Mouse (Mus musculus): Measurements from ENCODE around the gene Hoxd1. TPM values are rescaled to one million over a fixed set of nuclear protein-coding genes. Genes with fewer than 3 reads are reported as not detected.

The Hoxd1 gene
- polyA plus RNA-seq, 1 experiment from 2014 or later = 0.11 TPM

- Histone ChIP-seq H3K36me3 (ENCODE audit: control insufficient read depth, insufficient read depth, low read length) (no peaks in the 10 kb centered on the region), H3K27me3 (replicated peaks; ENCODE audit: control insufficient read depth, insufficient read depth, low read length) (peaks cover 75% of the 10 kb centered on the region), H3K9ac (ENCODE audit: low read depth, low read length) (0 out of 2 replicates have a peak overlapping the region, but pooled peaks have one; percentile 9), H3K27ac (ENCODE audit: low read length) (no peak overlapping the region; the same call in none of the 2 replicates), H3K4me3 (ENCODE audit: low read length) (peak overlapping the region; percentile 32), H3K9me3 (ENCODE audit: control insufficient read depth, low read length) (no peaks in the 10 kb centered on the region), H3K4me2 (ENCODE audit: low read depth, low read length) (no peak overlapping the region; the same call in 1 of the 2 replicates), H3K4me1 (ENCODE audit: control insufficient read depth, insufficient read depth, low read length) (0 out of 2 replicates have a peak, but pooled peaks cover 3% of the 10 kb centered on the region)
- no peak for ATAC-seq
- 24% methylated on average over 15 of the region's 15 CpGs for WGBS
Measured at GRCm38 (mm10) chr2:74736688-74737577, 25.8 kb upstream of the Hoxd1 start.

GRCm38 (mm10) chr2:74737578-74738070, 25.2 kb upstream of the Hoxd1 start:
- ATAC-seq = no peak
- WGBS = 40% methylated on average over 7 of the region's 7 CpGs
- Histone ChIP-seq H3K4me2 (ENCODE audit: low read depth, low read length) (no peak overlapping the region), H3K27ac (ENCODE audit: low read length) (no peak overlapping the region; the same call in 1 of the 2 replicates), H3K4me3 (ENCODE audit: low read length) (peak overlapping the region; percentile 13; the same call in 1 of the 2 replicates), H3K9ac (ENCODE audit: low read depth, low read length) (0 out of 2 replicates have a peak overlapping the region, but pooled peaks have one; percentile 9), H3K9me3 (ENCODE audit: control insufficient read depth, low read length) (no peaks in the 10 kb centered on the region), H3K4me1 (ENCODE audit: control insufficient read depth, insufficient read depth, low read length) (0 out of 2 replicates have a peak, but pooled peaks cover 3% of the 10 kb centered on the region), H3K36me3 (ENCODE audit: control insufficient read depth, insufficient read depth, low read length) (no peaks in the 10 kb centered on the region), H3K27me3 (replicated peaks; ENCODE audit: control insufficient read depth, insufficient read depth, low read length) (peaks cover 73% of the 10 kb centered on the region)

GRCm38 (mm10) chr2:74738623-74739475, 23.9 kb upstream of the Hoxd1 start:
- H3K27ac ChIP-seq (ENCODE audit: low read length) = peak overlapping the region; percentile 47; the same call in 1 of the 2 replicates

GRCm38 (mm10) chr2:74739476-74739800, 23.3 kb upstream of the Hoxd1 start:
- no peaks in the 10 kb centered on the region for H3K9me3 ChIP-seq (ENCODE audit: control insufficient read depth, low read length)
- peaks cover 78% of the 10 kb centered on the region for H3K27me3 ChIP-seq (replicated peaks; ENCODE audit: control insufficient read depth, insufficient read depth, low read length)
- H3K9ac ChIP-seq (ENCODE audit: low read depth, low read length) = no peak overlapping the region
- peak overlapping the region; percentile 47; the same call in 1 of the 2 replicates for H3K27ac ChIP-seq (ENCODE audit: low read length)
- 0 out of 2 replicates have a peak overlapping the region, but pooled peaks have one; percentile 10 for H3K4me2 ChIP-seq (ENCODE audit: low read depth, low read length)
- 0 out of 2 replicates have a peak, but pooled peaks cover 3% of the 10 kb centered on the region for H3K4me1 ChIP-seq (ENCODE audit: control insufficient read depth, insufficient read depth, low read length)
- WGBS = 27% methylated on average over 2 of the region's 2 CpGs
- no peak for ATAC-seq
- H3K36me3 ChIP-seq (ENCODE audit: control insufficient read depth, insufficient read depth, low read length) = no peaks in the 10 kb centered on the region
- H3K4me3 ChIP-seq (ENCODE audit: low read length) = no peak overlapping the region

More at GRCm38 (mm10) chr2:74738623-74739475, 23.9 kb upstream of the Hoxd1 start:
- Histone ChIP-seq H3K4me2 (ENCODE audit: low read depth, low read length) (0 out of 2 replicates have a peak overlapping the region, but pooled peaks have one; percentile 10), H3K9me3 (ENCODE audit: control insufficient read depth, low read length) (no peaks in the 10 kb centered on the region), H3K36me3 (ENCODE audit: control insufficient read depth, insufficient read depth, low read length) (no peaks in the 10 kb centered on the region), H3K4me3 (ENCODE audit: low read length) (0 out of 2 replicates have a peak overlapping the region, but pooled peaks have one; percentile 5), H3K4me1 (ENCODE audit: control insufficient read depth, insufficient read depth, low read length) (0 out of 2 replicates have a peak, but pooled peaks cover 3% of the 10 kb centered on the region), H3K27me3 (replicated peaks; ENCODE audit: control insufficient read depth, insufficient read depth, low read length) (peaks cover 75% of the 10 kb centered on the region), H3K9ac (ENCODE audit: low read depth, low read length) (no peak overlapping the region)
- WGBS = 12% methylated on average over 20 of the region's 20 CpGs
- 0 out of 2 replicates have a peak, but pooled peaks have one; percentile 14 for ATAC-seq

GRCm38 (mm10) chr2:74739869-74740268, 22.9 kb upstream of the Hoxd1 start:
- Histone ChIP-seq H3K4me2 (ENCODE audit: low read depth, low read length) (peak overlapping the region; percentile 42), H3K27me3 (replicated peaks; ENCODE audit: control insufficient read depth, insufficient read depth, low read length) (peaks cover 79% of the 10 kb centered on the region), H3K27ac (ENCODE audit: low read length) (peak overlapping the region; percentile 26; the same call in 1 of the 2 replicates), H3K36me3 (ENCODE audit: control insufficient read depth, insufficient read depth, low read length) (no peaks in the 10 kb centered on the region), H3K9ac (ENCODE audit: low read depth, low read length) (0 out of 2 replicates have a peak overlapping the region, but pooled peaks have one; percentile 37), H3K9me3 (ENCODE audit: control insufficient read depth, low read length) (no peaks in the 10 kb centered on the region), H3K4me1 (ENCODE audit: control insufficient read depth, insufficient read depth, low read length) (0 out of 2 replicates have a peak, but pooled peaks cover 3% of the 10 kb centered on the region), H3K4me3 (ENCODE audit: low read length) (peak overlapping the region; percentile 13)
- ATAC-seq = no peak
- 19% methylated on average over 14 of the region's 14 CpGs for WGBS

- Histone ChIP-seq H3K27me3 (replicated peaks; ENCODE audit: control insufficient read depth, insufficient read depth, low read length) (peaks cover 77% of the 10 kb centered on the region), H3K4me1 (ENCODE audit: control insufficient read depth, insufficient read depth, low read length) (0 out of 2 replicates have a peak, but pooled peaks cover 3% of the 10 kb centered on the region), H3K4me2 (ENCODE audit: low read depth, low read length) (peak overlapping the region; percentile 42), H3K4me3 (ENCODE audit: low read length) (peak overlapping the region; percentile 13), H3K9me3 (ENCODE audit: control insufficient read depth, low read length) (no peaks in the 10 kb centered on the region), H3K9ac (ENCODE audit: low read depth, low read length) (peak overlapping the region; percentile 37), H3K27ac (ENCODE audit: low read length) (peak overlapping the region; percentile 26; the same call in 1 of the 2 replicates), H3K36me3 (ENCODE audit: control insufficient read depth, insufficient read depth, low read length) (no peaks in the 10 kb centered on the region)
- 0 out of 2 replicates have a peak, but pooled peaks have one; percentile 13 for ATAC-seq
- WGBS = 5% methylated on average over 43 of the region's 43 CpGs
Measured at GRCm38 (mm10) chr2:74740311-74741091, 22.3 kb upstream of the Hoxd1 start.

GRCm38 (mm10) chr2:74741252-74741978, 21.4 kb upstream of the Hoxd1 start:
- Histone ChIP-seq H3K4me3 (ENCODE audit: low read length) (no peak overlapping the region), H3K9me3 (ENCODE audit: control insufficient read depth, low read length) (no peaks in the 10 kb centered on the region), H3K27me3 (replicated peaks; ENCODE audit: control insufficient read depth, insufficient read depth, low read length) (peaks cover 77% of the 10 kb centered on the region), H3K4me2 (ENCODE audit: low read depth, low read length) (no peak overlapping the region), H3K9ac (ENCODE audit: low read depth, low read length) (no peak overlapping the region), H3K27ac (ENCODE audit: low read length) (no peak overlapping the region), H3K36me3 (ENCODE audit: control insufficient read depth, insufficient read depth, low read length) (no peaks in the 10 kb centered on the region), H3K4me1 (ENCODE audit: control insufficient read depth, insufficient read depth, low read length) (0 out of 2 replicates have a peak, but pooled peaks cover 3% of the 10 kb centered on the region)
- 59% methylated on average over 2 of the region's 3 CpGs for WGBS
- ATAC-seq = no peak

GRCm38 (mm10) chr2:74741979-74742277, 20.9 kb upstream of the Hoxd1 start:
- Histone ChIP-seq H3K4me1 (ENCODE audit: control insufficient read depth, insufficient read depth, low read length) (peaks cover 7% of the 10 kb centered on the region; the same call in 1 of the 2 replicates), H3K9ac (ENCODE audit: low read depth, low read length) (no peak overlapping the region), H3K36me3 (ENCODE audit: control insufficient read depth, insufficient read depth, low read length) (no peaks in the 10 kb centered on the region), H3K9me3 (ENCODE audit: control insufficient read depth, low read length) (no peaks in the 10 kb centered on the region), H3K27ac (ENCODE audit: low read length) (no peak overlapping the region), H3K4me2 (ENCODE audit: low read depth, low read length) (no peak overlapping the region), H3K4me3 (ENCODE audit: low read length) (no peak overlapping the region), H3K27me3 (replicated peaks; ENCODE audit: control insufficient read depth, insufficient read depth, low read length) (peaks cover 77% of the 10 kb centered on the region)
- no peak for ATAC-seq

Measured in intestine, embryonic 16.5 days (tissue).